Mouse (Mus musculus) hindbrain, embryonic 12.5 days (tissue): ENCODE measurements around the gene Rbm20. TPM values are rescaled to one million over a fixed set of nuclear protein-coding genes. Genes with fewer than 3 reads are reported as not detected.

Experiments used
- ATAC-seq: fragments of 200-750 bp; cut with Nextera tagmentation; 2 replicates; pipeline ENCODE4 v1.8.0; 2017; ENCODE audit warnings: moderate TSS enrichment; ENCODE audit not compliant: low FRiP score
- H3K27ac ChIP-seq: fragments of 300-500 bp; sonication (generic); 2 replicates; pipeline ENCODE4 v1.5.1; 2016; ENCODE audit warnings: mild to moderate bottlenecking
- H3K27me3 ChIP-seq: fragments of 300-500 bp; sonication (generic); 2 replicates; pipeline ENCODE4 v1.6.1; 2016; ENCODE audit warnings: mild to moderate bottlenecking
- H3K36me3 ChIP-seq: fragments of 300-500 bp; sonication (generic); 2 replicates; pipeline ENCODE4 v1.6.1; 2016; ENCODE audit warnings: mild to moderate bottlenecking
- H3K4me1 ChIP-seq: fragments of 300-500 bp; sonication (generic); 2 replicates; pipeline ENCODE4 v1.6.1; 2016
- H3K4me2 ChIP-seq: fragments of 300-500 bp; sonication (generic); replicated peaks from 2 replicates; pipeline ENCODE4 v1.6.1; 2016; ENCODE audit warnings: mild to moderate bottlenecking
- H3K4me3 ChIP-seq: fragments of 300-500 bp; sonication (generic); 2 replicates; pipeline ENCODE4 v1.5.1; 2016; ENCODE audit warnings: mild to moderate bottlenecking
- H3K9ac ChIP-seq: fragments of 300-500 bp; sonication (generic); 2 replicates; pipeline ENCODE4 v1.6.1; 2016; ENCODE audit warnings: mild to moderate bottlenecking, moderate library complexity
- H3K9me3 ChIP-seq: fragments of 300-500 bp; sonication (generic); replicated peaks from 2 replicates; pipeline ENCODE4 v1.6.1; 2016; ENCODE audit warnings: mild to moderate bottlenecking
- WGBS: fragments of 180-500 bp; shearing (Covaris S2); methylation state at CpG from one replicate; pipeline ENCODE4 v1.1.7; 2016; 5-methylcytosine and 5-hydroxymethylcytosine counted together
- polyA plus RNA-seq: library from polyadenylated mRNA; unstranded; fragments of >200 nt; fragmentation: Nextera tagmentation; extraction: Ambion mirVana; gene quantifications from 2 replicates; pipeline ENCODE4 v1.2.1, GENCODE M21; 2016

The Rbm20 gene
- polyA plus RNA-seq, 1 experiment from 2014 or later, result 1.5 TPM

- Histone ChIP-seq H3K27ac (no peak overlapping the region), H3K27me3 (no peaks in the 10 kb centered on the region; the same call in 1 of the 2 replicates), H3K4me3 (no peak overlapping the region), H3K36me3 (no peaks in the 10 kb centered on the region), H3K9ac (no peak overlapping the region), H3K9me3 (no peaks in the 10 kb centered on the region), H3K4me1 (no peaks in the 10 kb centered on the region; the same call in 1 of the 2 replicates), H3K4me2 (no peak overlapping the region)
- WGBS, result 73% methylated on average over 20 of the region's 20 CpGs
- ATAC-seq, result no peak
Observed at GRCm38 (mm10) chr19:53791751-53792720, 114.9 kb downstream of the Rbm20 start.

- 84% methylated on average over 37 of the region's 37 CpGs for WGBS
- Histone ChIP-seq H3K4me1 (peaks cover 3% of the 10 kb centered on the region), H3K36me3 (no peaks in the 10 kb centered on the region), H3K27ac (no peak overlapping the region), H3K9ac (no peak overlapping the region), H3K4me3 (no peak overlapping the region), H3K27me3 (no peaks in the 10 kb centered on the region; the same call in 1 of the 2 replicates), H3K4me2 (no peak overlapping the region), H3K9me3 (no peaks in the 10 kb centered on the region)
- no peak for ATAC-seq
Observed at GRCm38 (mm10) chr19:53792976-53793897, 116.1 kb downstream of the Rbm20 start.

- Histone ChIP-seq H3K9me3 (no peaks in the 10 kb centered on the region), H3K4me2 (no peak overlapping the region), H3K4me1 (peaks cover 5% of the 10 kb centered on the region), H3K27ac (no peak overlapping the region), H3K4me3 (no peak overlapping the region), H3K36me3 (no peaks in the 10 kb centered on the region), H3K9ac (no peak overlapping the region), H3K27me3 (no peaks in the 10 kb centered on the region; the same call in 1 of the 2 replicates)
- no peak for ATAC-seq
- WGBS, result 78% methylated on average over 23 of the region's 23 CpGs
Observed at GRCm38 (mm10) chr19:53793994-53794890, 117.1 kb downstream of the Rbm20 start.

GRCm38 (mm10) chr19:53794996-53795395 is 117.9 kb downstream of the Rbm20 start:
- H3K4me1 ChIP-seq, result peaks cover 5% of the 10 kb centered on the region
- 79% methylated on average over 4 of the region's 4 CpGs for WGBS
- no peak overlapping the region for H3K9ac ChIP-seq
- H3K36me3 ChIP-seq, result no peaks in the 10 kb centered on the region
- no peak overlapping the region for H3K27ac ChIP-seq
- no peaks in the 10 kb centered on the region; the same call in 1 of the 2 replicates for H3K27me3 ChIP-seq
- no peak overlapping the region for H3K4me3 ChIP-seq
- no peak for ATAC-seq
- H3K4me2 ChIP-seq, result no peak overlapping the region
- H3K9me3 ChIP-seq, result no peaks in the 10 kb centered on the region

GRCm38 (mm10) chr19:53796020-53796419 is 118.9 kb downstream of the Rbm20 start:
- Histone ChIP-seq H3K27me3 (no peaks in the 10 kb centered on the region; the same call in 1 of the 2 replicates), H3K9ac (no peak overlapping the region), H3K36me3 (no peaks in the 10 kb centered on the region), H3K9me3 (no peaks in the 10 kb centered on the region), H3K4me3 (no peak overlapping the region), H3K27ac (no peak overlapping the region), H3K4me2 (no peak overlapping the region), H3K4me1 (peaks cover 5% of the 10 kb centered on the region)
- ATAC-seq, result no peak
- WGBS, result 84% methylated on average over 5 of the region's 5 CpGs

- WGBS, result 86% methylated on average over 10 of the region's 10 CpGs
- H3K27me3 ChIP-seq, result no peaks in the 10 kb centered on the region; the same call in 1 of the 2 replicates
- ATAC-seq, result no peak
- H3K4me2 ChIP-seq, result no peak overlapping the region
- no peak overlapping the region for H3K4me3 ChIP-seq
- H3K27ac ChIP-seq, result no peak overlapping the region
- H3K4me1 ChIP-seq, result peaks cover 8% of the 10 kb centered on the region
- H3K9me3 ChIP-seq, result no peaks in the 10 kb centered on the region
- no peak overlapping the region for H3K9ac ChIP-seq
- no peaks in the 10 kb centered on the region for H3K36me3 ChIP-seq
Observed at GRCm38 (mm10) chr19:53797770-53798169, 120.7 kb downstream of the Rbm20 start.

GRCm38 (mm10) chr19:53799885-53800284 is 122.8 kb downstream of the Rbm20 start:
- ATAC-seq, result no peak
- no peaks in the 10 kb centered on the region for H3K27me3 ChIP-seq
- H3K9ac ChIP-seq, result no peak overlapping the region
- H3K4me3 ChIP-seq, result no peak overlapping the region
- no peaks in the 10 kb centered on the region for H3K9me3 ChIP-seq
- H3K4me2 ChIP-seq, result no peak overlapping the region
- H3K36me3 ChIP-seq, result no peaks in the 10 kb centered on the region
- H3K27ac ChIP-seq, result no peak overlapping the region
- H3K4me1 ChIP-seq, result peaks cover 8% of the 10 kb centered on the region
- 68% methylated on average over 11 of the region's 11 CpGs for WGBS

- Histone ChIP-seq H3K4me2 (no peak overlapping the region), H3K36me3 (no peaks in the 10 kb centered on the region), H3K27me3 (no peaks in the 10 kb centered on the region), H3K4me3 (no peak overlapping the region), H3K9me3 (no peaks in the 10 kb centered on the region), H3K27ac (no peak overlapping the region), H3K9ac (no peak overlapping the region), H3K4me1 (peaks cover 8% of the 10 kb centered on the region)
- WGBS, result 67% methylated on average over 15 of the region's 15 CpGs
- ATAC-seq, result no peak
Observed at GRCm38 (mm10) chr19:53800365-53800999, 123.4 kb downstream of the Rbm20 start.

GRCm38 (mm10) chr19:53801380-53801779 is 124.3 kb downstream of the Rbm20 start:
- Histone ChIP-seq H3K4me1 (peaks cover 12% of the 10 kb centered on the region), H3K27me3 (no peaks in the 10 kb centered on the region), H3K4me3 (no peak overlapping the region), H3K9ac (no peak overlapping the region), H3K36me3 (no peaks in the 10 kb centered on the region), H3K4me2 (no peak overlapping the region), H3K9me3 (no peaks in the 10 kb centered on the region), H3K27ac (no peak overlapping the region)
- WGBS, result 93% methylated on average over 5 of the region's 5 CpGs
- no peak for ATAC-seq

GRCm38 (mm10) chr19:53801789-53802683 is 124.9 kb downstream of the Rbm20 start:
- Histone ChIP-seq H3K9me3 (no peaks in the 10 kb centered on the region), H3K4me1 (peaks cover 13% of the 10 kb centered on the region), H3K9ac (no peak overlapping the region), H3K27me3 (no peaks in the 10 kb centered on the region), H3K27ac (no peak overlapping the region), H3K4me2 (no peak overlapping the region), H3K36me3 (no peaks in the 10 kb centered on the region), H3K4me3 (no peak overlapping the region)
- ATAC-seq, result no peak
- 88% methylated on average over 11 of the region's 11 CpGs for WGBS
